Mouse (Mus musculus) NIH3T3 (cell line): ENCODE measurements around the gene Etv5.

Experiments used
- DNase-seq: peaks from one replicate; pipeline ENCODE4 v3.0.0-alpha.2; 2012; ENCODE audit warnings: low read depth

The Etv5 gene

GRCm38 (mm10) chr16:22429377-22429776 is 10.1 kb downstream of the Etv5 start:
- DNase-seq: no peak

GRCm38 (mm10) chr16:22428853-22429341 is 10.6 kb downstream of the Etv5 start:
- peak; percentile 92 for DNase-seq

- no peak for DNase-seq
Observed at GRCm38 (mm10) chr16:22426866-22427265, 12.7 kb downstream of the Etv5 start.

- no peak for DNase-seq
Observed at GRCm38 (mm10) chr16:22422256-22422655, 17.3 kb downstream of the Etv5 start.

- DNase-seq: no peak
Observed at GRCm38 (mm10) chr16:22417931-22418330, 21.6 kb downstream of the Etv5 start.

- DNase-seq: no peak
Observed at GRCm38 (mm10) chr16:22417044-22417443, 22.5 kb downstream of the Etv5 start.

- no peak for DNase-seq
Observed at GRCm38 (mm10) chr16:22416140-22416848, 23.2 kb downstream of the Etv5 start.

- DNase-seq: no peak
Observed at GRCm38 (mm10) chr16:22414205-22414754, 25.2 kb downstream of the Etv5 start.

GRCm38 (mm10) chr16:22412459-22413229 is 26.9 kb downstream of the Etv5 start:
- DNase-seq: no peak

- no peak for DNase-seq
Observed at GRCm38 (mm10) chr16:22411764-22412163, 27.8 kb downstream of the Etv5 start.

GRCm38 (mm10) chr16:22410000-22410399 is 29.5 kb downstream of the Etv5 start:
- no peak for DNase-seq

- DNase-seq: no peak
Observed at GRCm38 (mm10) chr16:22408642-22409360, 30.7 kb downstream of the Etv5 start.

GRCm38 (mm10) chr16:22406747-22407146 is 32.8 kb downstream of the Etv5 start:
- DNase-seq: no peak

- peak; percentile 30 for DNase-seq
Observed at GRCm38 (mm10) chr16:22406050-22406449, 33.5 kb downstream of the Etv5 start.

- DNase-seq: peak; percentile 63
Observed at GRCm38 (mm10) chr16:22405492-22405891, 34.0 kb downstream of the Etv5 start.

- DNase-seq: no peak
Observed at GRCm38 (mm10) chr16:22403715-22404114, 35.8 kb downstream of the Etv5 start.

GRCm38 (mm10) chr16:22402600-22402999 is 36.9 kb downstream of the Etv5 start:
- no peak for DNase-seq

GRCm38 (mm10) chr16:22400226-22400625 is 39.3 kb downstream of the Etv5 start:
- no peak for DNase-seq

- no peak for DNase-seq
Observed at GRCm38 (mm10) chr16:22398784-22399453, 40.6 kb downstream of the Etv5 start.

GRCm38 (mm10) chr16:22398354-22398753 is 41.2 kb downstream of the Etv5 start:
- no peak for DNase-seq

- no peak for DNase-seq
Observed at GRCm38 (mm10) chr16:22396420-22396819, 43.1 kb downstream of the Etv5 start.
